Mouse (Mus musculus) cerebellum, postnatal 4 days (tissue): Measurements from ENCODE around the gene Vwde.

Experiments used
- DNase-seq, 2 experiments: peaks; one replicate each; pipeline ENCODE4 v3.0.0; 2022; ENCODE audit warnings: low spot score in 2 of 2, mixed read lengths in 1 of 2

Gene Vwde

GRCm38 (mm10) chr6:13224596-13225227 is at the start of gene Vwde:
Vwde (minus strand) TSS chr6:13224965.
- no peak for DNase-seq

GRCm38 (mm10) chr6:13255341-13255740 is 30.6 kb upstream of the Vwde start:
- DNase-seq: no peak

- no peak for DNase-seq
These were observed 23.7 kb upstream of the Vwde start for GRCm38 (mm10) chr6:13248317-13248969.

- no peak for DNase-seq
These were observed 18.6 kb downstream of the Vwde start for GRCm38 (mm10) chr6:13206157-13206556.

- DNase-seq: no peak
These were observed 27.3 kb downstream of the Vwde start for GRCm38 (mm10) chr6:13197486-13197885.

GRCm38 (mm10) chr6:13186836-13187235 is 37.9 kb downstream of the Vwde start:
- DNase-seq: peak in 1 of 2 experiments; percentile 13

- DNase-seq: no peak
These were observed 44.7 kb downstream of the Vwde start for GRCm38 (mm10) chr6:13180061-13180460.

GRCm38 (mm10) chr6:13169459-13170150 is 55.2 kb downstream of the Vwde start:
- no peak for DNase-seq

GRCm38 (mm10) chr6:13166240-13166937 is 58.4 kb downstream of the Vwde start:
- no peak for DNase-seq

- no peak for DNase-seq
These were observed 65.3 kb downstream of the Vwde start for GRCm38 (mm10) chr6:13159437-13159836.

GRCm38 (mm10) chr6:13153888-13154697 is 70.7 kb downstream of the Vwde start:
- no peak for DNase-seq

- DNase-seq: peak in 1 of 2 experiments; percentile 41
These were observed 72.6 kb downstream of the Vwde start for GRCm38 (mm10) chr6:13152062-13152640.

GRCm38 (mm10) chr6:13137255-13137654 is 87.5 kb downstream of the Vwde start:
- DNase-seq: no peak

- no peak for DNase-seq
These were observed 116.1 kb downstream of the Vwde start for GRCm38 (mm10) chr6:13108662-13109061.
